Mouse (Mus musculus): ENCODE data around the gene Pacs2. TPM values are rescaled to one million over a fixed set of nuclear protein-coding genes. Genes with fewer than 3 reads are reported as not detected.

Pacs2 gene
- polyA plus RNA-seq, 1 experiment = 27.0 TPM

DNA sequence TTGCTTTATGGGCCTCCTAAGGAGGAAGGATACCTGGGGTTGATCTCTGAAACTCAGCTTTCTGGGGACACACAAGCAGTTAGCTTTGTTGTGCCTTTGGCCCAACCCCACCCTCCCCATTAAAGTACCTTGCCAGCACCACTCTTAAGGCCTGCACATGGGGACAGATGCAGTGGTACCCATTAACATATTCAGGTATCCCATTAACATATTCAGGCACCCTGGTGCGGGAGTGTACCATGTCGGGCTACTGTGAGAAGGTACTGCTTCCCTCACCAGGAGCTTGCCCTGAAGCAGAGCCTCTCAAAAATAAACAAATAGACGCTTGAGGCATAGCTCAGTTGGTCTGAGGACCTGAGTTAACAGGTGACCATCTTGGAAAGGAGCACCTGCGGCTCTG, 73.7 kb downstream of the Pacs2 start:
- no peak overlapping the region for H3K4me3 ChIP-seq (ENCODE audit: low read depth, low read length)
- 71% methylated on average over 4 of the region's 4 CpGs for WGBS
- H3K4me1 ChIP-seq (ENCODE audit: control insufficient read depth, insufficient read depth, insufficient read length, low read length) = 0 out of 2 replicates have a peak, but pooled peaks cover 1% of the 10 kb centered on the region
- no peaks in the 10 kb centered on the region for H3K27me3 ChIP-seq (ENCODE audit: control insufficient read depth, insufficient read depth, low read length)
- TF ChIP-seq CTCF (IDR thresholded peaks at IDR 0.05; ENCODE audit: extremely low read depth, insufficient read length, insufficient replicate concordance, low read depth, low read length) = no peak
- TF ChIP-seq POLR2A (IDR thresholded peaks at IDR 0.05; ENCODE audit: low read depth, low read length) = no peak
- no peaks in the 10 kb centered on the region for H3K36me3 ChIP-seq (ENCODE audit: control insufficient read depth, insufficient read depth, low read length)
- H3K27ac ChIP-seq (ENCODE audit: insufficient read depth, low read depth, low read length) = no peak overlapping the region

GRCm38 (mm10) chr12:113089107-113089506, 74.8 kb downstream of the Pacs2 start:
- H3K27me3 ChIP-seq (ENCODE audit: control insufficient read depth, insufficient read depth, low read length) = no peaks in the 10 kb centered on the region
- no peak for TF ChIP-seq CTCF (IDR thresholded peaks at IDR 0.05; ENCODE audit: extremely low read depth, insufficient read length, insufficient replicate concordance, low read depth, low read length)
- no peak for TF ChIP-seq POLR2A (IDR thresholded peaks at IDR 0.05; ENCODE audit: low read depth, low read length)
- no peak overlapping the region for H3K4me3 ChIP-seq (ENCODE audit: low read depth, low read length)
- 95% methylated on average over 6 of the region's 6 CpGs for WGBS
- H3K36me3 ChIP-seq (ENCODE audit: control insufficient read depth, insufficient read depth, low read length) = no peaks in the 10 kb centered on the region
- no peak overlapping the region for H3K27ac ChIP-seq (ENCODE audit: insufficient read depth, low read depth, low read length)
- H3K4me1 ChIP-seq (ENCODE audit: control insufficient read depth, insufficient read depth, insufficient read length, low read length) = 0 out of 2 replicates have a peak, but pooled peaks cover 1% of the 10 kb centered on the region

DNA sequence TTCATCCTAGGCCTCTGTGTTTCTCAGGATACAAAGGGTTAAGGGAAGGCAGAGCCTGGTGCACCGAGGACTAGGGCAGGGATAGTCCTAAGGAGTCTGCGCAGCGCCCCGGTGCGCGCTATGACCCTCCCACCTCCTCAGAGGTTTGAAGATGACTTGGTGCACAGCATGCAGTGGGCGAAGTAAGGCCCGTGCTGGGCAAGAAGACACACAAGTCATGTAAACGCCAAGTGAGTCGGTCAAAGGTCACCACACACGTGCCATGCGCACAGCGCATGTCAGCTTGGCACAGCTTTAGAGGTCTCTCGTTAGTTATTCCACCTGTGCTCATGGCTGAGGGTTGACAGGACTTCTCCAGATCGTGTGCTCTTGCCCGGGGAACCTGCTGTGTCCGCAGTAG, 75.7 kb downstream of the Pacs2 start:
- no peaks in the 10 kb centered on the region for H3K27me3 ChIP-seq (ENCODE audit: control insufficient read depth, insufficient read depth, low read length)
- 0 out of 2 replicates have a peak, but pooled peaks cover 1% of the 10 kb centered on the region for H3K4me1 ChIP-seq (ENCODE audit: control insufficient read depth, insufficient read depth, insufficient read length, low read length)
- TF ChIP-seq POLR2A (IDR thresholded peaks at IDR 0.05; ENCODE audit: low read depth, low read length) (no peak), CTCF (IDR thresholded peaks at IDR 0.05; ENCODE audit: extremely low read depth, insufficient read length, insufficient replicate concordance, low read depth, low read length) (no peak)
- H3K27ac ChIP-seq (ENCODE audit: insufficient read depth, low read depth, low read length) = no peak overlapping the region
- H3K36me3 ChIP-seq (ENCODE audit: control insufficient read depth, insufficient read depth, low read length) = no peaks in the 10 kb centered on the region
- no peak overlapping the region for H3K4me3 ChIP-seq (ENCODE audit: low read depth, low read length)
- 63% methylated on average over 17 of the region's 17 CpGs for WGBS

DNA sequence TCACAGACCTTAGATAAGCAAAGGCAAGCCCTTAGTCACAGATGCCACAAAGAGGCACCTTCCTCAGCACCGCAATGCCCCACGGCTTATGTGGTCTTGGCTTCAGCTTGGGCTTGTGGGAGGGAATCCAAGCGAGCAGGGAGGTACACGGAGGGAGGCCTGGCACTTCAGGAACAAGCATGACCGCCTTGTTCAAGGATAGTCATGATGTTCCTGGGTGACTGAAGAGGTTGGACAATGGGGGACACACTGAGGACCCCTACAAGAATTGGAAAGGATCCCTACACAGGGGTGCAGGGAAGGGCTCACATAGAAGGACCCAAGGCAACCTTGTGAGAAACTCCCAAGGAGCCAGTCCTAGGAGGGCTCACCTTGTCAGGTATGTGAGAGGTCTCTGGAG, 82.7 kb downstream of the Pacs2 start:
- TF ChIP-seq POLR2A (IDR thresholded peaks at IDR 0.05; ENCODE audit: low read depth, low read length) = no peak
- TF ChIP-seq CTCF (IDR thresholded peaks at IDR 0.05; ENCODE audit: extremely low read depth, insufficient read length, insufficient replicate concordance, low read depth, low read length) = no peak
- WGBS = 86% methylated on average over 5 of the region's 5 CpGs
- Histone ChIP-seq H3K27me3 (ENCODE audit: control insufficient read depth, insufficient read depth, low read length) (no peaks in the 10 kb centered on the region; the same call in 1 of the 2 replicates), H3K4me3 (ENCODE audit: low read depth, low read length) (no peak overlapping the region), H3K27ac (ENCODE audit: insufficient read depth, low read depth, low read length) (no peak overlapping the region), H3K36me3 (ENCODE audit: control insufficient read depth, insufficient read depth, low read length) (no peaks in the 10 kb centered on the region), H3K4me1 (ENCODE audit: control insufficient read depth, insufficient read depth, insufficient read length, low read length) (peaks cover 8% of the 10 kb centered on the region)

DNA sequence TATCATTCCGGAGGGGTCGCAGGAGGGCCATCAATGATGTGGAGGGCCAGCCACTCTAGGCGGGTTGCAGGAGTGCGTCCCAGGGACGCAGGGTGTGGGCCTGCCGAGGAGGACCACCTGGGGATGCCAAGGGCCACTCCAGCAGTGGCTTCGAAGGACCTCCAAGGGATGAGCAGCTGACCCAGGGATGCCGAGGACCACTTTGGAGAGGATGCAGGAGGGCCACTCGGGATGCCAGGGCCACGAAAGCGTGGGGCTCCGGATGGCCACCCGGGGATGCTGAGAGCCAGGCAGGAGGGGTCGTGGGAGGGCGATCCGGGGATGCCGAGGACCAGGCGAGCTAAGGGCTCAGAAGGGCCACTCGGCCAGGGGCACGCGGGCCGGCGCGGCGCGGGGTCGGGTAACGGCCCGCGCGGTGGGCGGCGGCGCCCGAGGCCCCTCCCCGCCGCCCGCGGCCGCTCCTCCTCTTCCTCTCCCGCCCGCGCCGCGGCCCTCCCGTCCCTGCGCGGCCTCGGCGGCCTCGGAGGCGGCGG, 83.5 kb downstream of the Pacs2 start, which contains the start of gene Mta1:
Gene Mta1 (plus strand): TSS at position 530 of the 533 bp plus-strand sequence.
- TF ChIP-seq CTCF (IDR thresholded peaks at IDR 0.05; ENCODE audit: extremely low read depth, insufficient read length, insufficient replicate concordance, low read depth, low read length) (no peak), POLR2A (IDR thresholded peaks at IDR 0.05; ENCODE audit: low read depth, low read length) (no peak)
- H3K4me3 ChIP-seq (ENCODE audit: low read depth, low read length) = peak within 1 kb of the TSS; percentile 91
- no peak within 1 kb of the TSS for H3K27ac ChIP-seq (ENCODE audit: insufficient read depth, low read depth, low read length)
- H3K27me3 ChIP-seq (ENCODE audit: control insufficient read depth, insufficient read depth, low read length) = no peaks in the 10 kb centered on the region; the same call in 1 of the 2 replicates
- peaks cover 8% of the 10 kb centered on the region for H3K4me1 ChIP-seq (ENCODE audit: control insufficient read depth, insufficient read depth, insufficient read length, low read length)
- 5% methylated on average over 51 of the region's 53 CpGs for WGBS
- H3K36me3 ChIP-seq (ENCODE audit: control insufficient read depth, insufficient read depth, low read length) = no peaks in the 10 kb centered on the region

DNA sequence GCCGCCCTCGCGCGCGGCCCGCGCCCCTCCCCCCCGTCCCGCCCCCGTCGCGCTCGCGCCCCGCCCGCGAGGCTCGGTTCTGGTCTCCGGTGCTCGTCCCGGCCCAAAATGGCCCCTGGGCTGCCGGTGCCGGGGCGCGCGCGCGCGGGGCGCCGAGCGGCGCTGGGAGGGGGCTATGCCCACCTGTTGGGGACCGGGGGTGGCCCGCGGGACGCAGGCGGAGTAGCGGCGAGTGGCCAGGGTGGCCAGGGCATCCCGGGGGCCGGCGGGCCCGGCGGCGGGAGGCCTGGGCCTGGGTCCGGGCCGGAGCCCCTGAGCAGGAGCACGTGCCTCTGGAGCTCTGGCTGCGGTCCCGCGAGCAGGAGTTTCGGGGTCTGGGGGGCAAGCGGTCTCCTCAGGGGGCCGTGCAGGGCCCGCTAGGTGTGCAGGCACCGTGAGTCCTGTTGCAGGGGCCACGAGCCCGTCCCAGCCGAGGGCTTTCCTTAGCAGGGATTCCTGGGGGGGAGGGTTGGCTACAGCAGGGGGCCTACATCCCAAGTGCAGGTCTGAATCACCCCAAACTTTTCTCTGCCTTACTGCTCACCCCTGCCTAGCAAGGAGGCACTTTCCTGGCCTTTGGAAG, 84.3 kb downstream of the Pacs2 start:
- H3K4me1 ChIP-seq (ENCODE audit: control insufficient read depth, insufficient read depth, insufficient read length, low read length) = peaks cover 8% of the 10 kb centered on the region
- no peak overlapping the region for H3K27ac ChIP-seq (ENCODE audit: insufficient read depth, low read depth, low read length)
- no peaks in the 10 kb centered on the region for H3K36me3 ChIP-seq (ENCODE audit: control insufficient read depth, insufficient read depth, low read length)
- TF ChIP-seq POLR2A (IDR thresholded peaks at IDR 0.05; ENCODE audit: low read depth, low read length) (no peak), CTCF (IDR thresholded peaks at IDR 0.05; ENCODE audit: extremely low read depth, insufficient read length, insufficient replicate concordance, low read depth, low read length) (no peak)
- H3K27me3 ChIP-seq (ENCODE audit: control insufficient read depth, insufficient read depth, low read length) = no peaks in the 10 kb centered on the region; the same call in 1 of the 2 replicates
- under 1% methylated on average over 60 of the region's 60 CpGs for WGBS
- peak overlapping the region; percentile 91 for H3K4me3 ChIP-seq (ENCODE audit: low read depth, low read length)

GRCm38 (mm10) chr12:113099470-113100237, 85.3 kb downstream of the Pacs2 start:
- H3K4me1 ChIP-seq (ENCODE audit: control insufficient read depth, insufficient read depth, insufficient read length, low read length) = peaks cover 13% of the 10 kb centered on the region
- TF ChIP-seq CTCF (IDR thresholded peaks at IDR 0.05; ENCODE audit: extremely low read depth, insufficient read length, insufficient replicate concordance, low read depth, low read length) = no peak
- TF ChIP-seq POLR2A (IDR thresholded peaks at IDR 0.05; ENCODE audit: low read depth, low read length) = no peak
- H3K27ac ChIP-seq (ENCODE audit: insufficient read depth, low read depth, low read length) = no peak overlapping the region
- 43% methylated on average over 6 of the region's 6 CpGs for WGBS
- no peaks in the 10 kb centered on the region for H3K36me3 ChIP-seq (ENCODE audit: control insufficient read depth, insufficient read depth, low read length)
- peak overlapping the region; percentile 91; the same call in 1 of the 2 replicates for H3K4me3 ChIP-seq (ENCODE audit: low read depth, low read length)
- no peaks in the 10 kb centered on the region; the same call in 1 of the 2 replicates for H3K27me3 ChIP-seq (ENCODE audit: control insufficient read depth, insufficient read depth, low read length)
